Mouse (Mus musculus): ENCODE data around the gene Rhobtb1.

The Rhobtb1 gene

GRCm38 (mm10) chr10:69271436-69271835 lies 120.2 kb downstream of the Rhobtb1 start:
- no peak for DNase-seq (ENCODE audit: extremely low spot score, low spot score)

- DNase-seq (ENCODE audit: extremely low spot score, low spot score): no peak
These were observed 123.0 kb downstream of the Rhobtb1 start for GRCm38 (mm10) chr10:69274275-69274674.

DNA sequence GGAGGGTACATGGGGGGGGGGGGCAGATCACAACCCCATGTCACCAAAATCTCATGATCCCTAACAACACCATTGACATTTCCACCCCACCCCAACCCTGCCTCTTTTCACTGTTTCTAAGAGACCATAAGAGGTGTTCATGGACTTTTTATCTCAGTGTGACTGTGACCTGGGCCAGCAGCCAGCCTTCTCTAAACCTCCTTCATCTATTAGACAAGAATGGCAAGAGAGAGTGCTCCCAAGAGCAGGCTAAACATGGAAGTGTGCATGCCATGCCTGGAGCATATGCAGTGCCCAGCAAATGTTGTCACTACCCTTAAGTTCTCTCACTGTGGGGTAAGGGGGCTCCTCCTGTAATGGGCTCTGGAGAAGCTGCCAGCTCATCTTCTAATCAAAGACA lies 123.5 kb downstream of the Rhobtb1 start:
- DNase-seq (ENCODE audit: extremely low spot score, low spot score): no peak

GRCm38 (mm10) chr10:69275811-69276775 lies 124.9 kb downstream of the Rhobtb1 start:
- no peak for DNase-seq (ENCODE audit: extremely low spot score, low spot score)

- DNase-seq (ENCODE audit: extremely low spot score, low spot score): no peak
These were observed 125.7 kb downstream of the Rhobtb1 start for GRCm38 (mm10) chr10:69276920-69277435.

- no peak for DNase-seq (ENCODE audit: extremely low spot score, low spot score)
These were observed 127.8 kb downstream of the Rhobtb1 start for GRCm38 (mm10) chr10:69278764-69279606.

GRCm38 (mm10) chr10:69279607-69279978 lies 128.4 kb downstream of the Rhobtb1 start:
- DNase-seq (ENCODE audit: extremely low spot score, low spot score): no peak

DNA sequence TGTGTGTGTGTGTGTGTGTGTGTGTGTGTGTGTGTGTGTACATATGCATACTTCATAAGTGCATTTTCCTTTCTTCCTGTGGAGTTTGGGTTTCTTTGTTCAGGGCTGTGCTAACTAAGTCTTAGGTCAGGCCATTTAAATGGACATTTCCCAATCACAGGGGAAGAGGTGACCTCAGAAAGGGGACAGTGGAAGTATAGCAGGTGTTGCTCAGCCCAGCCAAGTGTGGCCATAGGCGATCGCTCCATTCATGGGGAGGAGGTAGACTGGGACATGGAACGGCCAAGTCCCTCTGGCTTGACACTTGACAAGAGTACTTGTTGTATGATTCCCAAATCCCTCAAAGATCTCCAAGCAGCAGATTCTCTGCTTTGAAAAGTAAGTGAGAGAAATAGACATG lies 135.7 kb downstream of the Rhobtb1 start:
- no peak for DNase-seq (ENCODE audit: extremely low spot score, low spot score)

DNA sequence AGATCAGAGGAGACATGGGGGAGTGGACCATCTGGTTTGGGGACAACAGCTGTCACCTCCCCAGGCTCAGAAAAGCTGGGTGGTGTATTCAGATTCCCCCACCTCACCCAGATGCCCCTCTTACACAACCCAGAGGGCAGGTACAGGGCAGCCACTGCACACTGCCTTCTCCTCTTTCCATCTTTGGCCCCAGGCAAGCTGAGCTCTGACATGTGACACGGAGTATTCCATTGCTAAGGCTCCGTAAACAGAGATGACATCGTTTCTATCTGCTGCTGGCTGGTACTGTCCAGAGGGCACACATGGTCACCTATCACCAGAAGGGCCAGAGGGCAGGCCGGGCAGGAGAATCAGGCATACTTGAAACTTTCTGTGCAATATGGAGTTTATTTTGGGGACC lies 136.9 kb downstream of the Rhobtb1 start:
- no peak for DNase-seq (ENCODE audit: extremely low spot score, low spot score)

DNA sequence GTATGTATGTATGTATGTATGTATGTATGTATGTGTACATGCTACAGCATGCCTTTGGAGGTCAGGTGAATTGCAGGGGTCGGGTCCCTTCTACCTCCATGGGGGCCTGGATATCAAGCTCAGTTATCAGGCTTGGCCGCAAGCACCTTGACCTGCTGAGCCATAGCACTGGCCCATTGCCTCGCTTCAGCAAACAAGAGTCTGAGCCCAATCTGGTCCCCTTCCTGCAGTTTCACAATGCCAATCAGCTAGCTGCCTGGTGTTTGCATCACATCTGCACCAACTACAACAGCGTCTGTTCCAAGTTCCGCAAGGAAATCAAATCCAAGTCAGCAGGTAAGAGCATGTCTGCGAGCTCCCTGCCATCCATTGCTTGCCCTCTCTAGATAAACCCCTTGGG lies 137.5 kb downstream of the Rhobtb1 start:
- DNase-seq (ENCODE audit: extremely low spot score, low spot score): no peak

- no peak for DNase-seq (ENCODE audit: extremely low spot score, low spot score)
These were observed 139.5 kb downstream of the Rhobtb1 start for GRCm38 (mm10) chr10:69290736-69291135.

DNA sequence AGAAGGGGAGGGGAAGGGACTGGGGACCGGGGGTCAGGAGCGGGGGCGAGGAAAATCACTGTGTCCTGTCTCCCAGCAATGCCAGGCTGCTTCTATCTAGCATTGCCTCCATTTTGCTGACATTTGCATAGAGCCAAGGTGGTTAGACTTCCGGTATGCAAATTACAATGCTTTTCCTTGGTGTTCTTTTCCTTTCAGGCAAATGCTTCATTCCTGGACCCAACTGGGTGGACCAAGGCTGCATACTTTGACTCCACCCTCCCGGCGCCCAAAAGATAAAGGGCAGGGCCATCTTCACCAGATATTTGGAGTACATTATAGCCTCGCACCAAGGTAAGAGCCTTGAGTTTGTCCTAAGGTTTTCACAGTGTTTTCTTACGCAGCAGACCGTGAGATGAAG lies 144.7 kb downstream of the Rhobtb1 start:
- no peak for DNase-seq (ENCODE audit: extremely low spot score, low spot score)

DNA sequence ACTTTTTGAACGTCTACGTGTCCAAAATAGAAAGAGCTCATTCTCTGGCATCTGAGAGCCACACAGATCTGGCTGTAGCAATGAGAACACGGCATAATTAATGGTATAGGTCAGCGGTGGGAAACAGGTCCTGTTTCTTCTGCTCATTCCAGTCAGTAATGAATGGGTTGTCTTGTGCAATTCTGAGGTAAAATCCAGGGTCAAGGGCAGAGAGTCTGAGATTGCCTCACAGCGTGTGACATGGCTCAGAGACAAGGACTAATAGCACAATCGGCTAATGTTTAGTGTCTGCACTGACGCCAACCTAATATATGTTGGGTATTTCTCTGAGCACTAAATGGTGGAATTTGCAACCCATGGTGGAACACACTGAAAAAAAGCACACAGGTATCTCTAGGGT lies 148.8 kb downstream of the Rhobtb1 start:
- no peak for DNase-seq (ENCODE audit: extremely low spot score, low spot score)

DNA sequence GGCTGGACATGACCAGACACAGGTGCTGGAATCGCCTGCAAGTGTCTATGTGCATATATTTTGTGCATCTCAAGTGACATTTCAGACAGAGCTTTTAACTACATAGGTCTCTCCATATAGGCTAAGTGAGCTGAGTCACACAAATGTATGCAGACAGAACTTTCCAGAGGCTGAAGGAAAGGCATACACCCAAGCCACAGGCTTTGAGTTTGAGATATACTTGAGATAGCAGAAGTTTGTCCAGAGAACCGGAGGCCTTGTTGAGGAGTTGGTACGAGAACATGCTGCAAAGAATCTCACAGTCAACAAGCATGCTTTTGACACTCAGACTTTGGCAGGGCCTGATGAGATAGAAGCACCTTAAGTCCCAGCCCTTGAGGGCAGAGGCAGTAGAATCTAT lies 151.4 kb downstream of the Rhobtb1 start:
- no peak for DNase-seq (ENCODE audit: extremely low spot score, low spot score)

DNA sequence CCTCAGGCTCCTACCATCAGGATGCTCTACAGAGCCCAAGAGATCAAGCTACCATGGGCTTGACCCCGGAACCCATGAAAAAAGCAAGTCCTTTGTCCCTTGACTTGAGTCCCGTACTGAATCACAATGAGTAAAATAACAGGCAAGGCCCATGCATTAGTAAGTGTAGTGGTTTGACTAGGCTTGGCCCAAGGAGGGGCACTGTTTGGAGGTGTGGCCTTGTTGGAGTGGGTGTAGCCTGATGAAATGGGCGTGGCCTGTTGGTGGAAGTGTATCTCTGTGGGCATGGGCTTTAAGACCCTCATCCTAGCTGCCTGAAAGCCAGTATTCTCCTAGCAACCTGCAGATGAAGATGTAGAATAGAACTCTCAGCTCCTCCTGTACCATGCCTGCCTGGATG lies 153.6 kb downstream of the Rhobtb1 start:
- no peak for DNase-seq (ENCODE audit: extremely low spot score, low spot score)

DNA sequence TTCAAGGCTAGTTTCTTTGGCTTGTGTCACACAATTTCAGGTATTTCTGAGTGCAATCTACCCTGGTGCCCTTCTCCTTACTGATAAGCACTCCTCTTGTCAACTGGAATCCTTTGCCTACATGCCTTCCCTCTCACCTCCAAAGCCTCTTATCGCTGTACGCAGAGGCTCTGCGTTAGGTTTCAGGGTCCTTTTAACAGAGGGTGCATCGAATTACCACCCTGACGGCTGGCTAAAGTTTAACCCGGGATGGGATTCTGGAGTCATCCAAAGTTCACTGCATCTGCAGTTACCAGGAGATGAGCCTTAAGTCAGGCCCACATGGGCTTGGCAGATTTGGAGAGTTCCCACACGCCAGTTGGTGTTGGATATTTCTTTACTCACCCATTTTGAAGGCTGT lies 154.4 kb downstream of the Rhobtb1 start:
- DNase-seq (ENCODE audit: extremely low spot score, low spot score): no peak

GRCm38 (mm10) chr10:69306205-69306604 lies 155.0 kb downstream of the Rhobtb1 start:
- DNase-seq (ENCODE audit: extremely low spot score, low spot score): peak; percentile 31

GRCm38 (mm10) chr10:69307067-69307466 lies 155.8 kb downstream of the Rhobtb1 start:
- peak; percentile 58 for DNase-seq (ENCODE audit: extremely low spot score, low spot score)

- no peak for DNase-seq (ENCODE audit: extremely low spot score, low spot score)
These were observed 157.9 kb downstream of the Rhobtb1 start for GRCm38 (mm10) chr10:69309109-69309508.

DNA sequence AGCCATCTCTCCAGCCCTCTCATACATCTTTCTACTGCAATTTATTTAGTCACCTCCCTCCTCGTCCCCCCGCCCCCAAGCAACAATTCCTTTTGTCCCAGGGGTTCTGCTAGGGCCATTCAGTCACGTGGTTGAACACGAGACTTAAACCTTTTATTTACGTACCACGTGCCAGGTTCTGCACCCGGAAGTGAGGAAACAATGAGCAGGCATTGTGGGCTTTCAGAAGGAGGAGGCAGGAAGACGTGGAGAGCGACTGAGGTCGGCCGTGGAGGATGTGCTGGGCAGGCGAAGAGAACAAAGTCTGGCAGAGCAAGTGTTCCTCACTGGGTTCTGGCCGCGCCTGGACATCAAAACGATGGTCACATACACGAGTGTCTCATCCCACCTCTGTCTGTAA lies 160.6 kb downstream of the Rhobtb1 start:
- no peak for DNase-seq (ENCODE audit: extremely low spot score, low spot score)

GRCm38 (mm10) chr10:69313944-69314343 lies 162.7 kb downstream of the Rhobtb1 start:
- no peak for DNase-seq (ENCODE audit: extremely low spot score, low spot score)

DNA sequence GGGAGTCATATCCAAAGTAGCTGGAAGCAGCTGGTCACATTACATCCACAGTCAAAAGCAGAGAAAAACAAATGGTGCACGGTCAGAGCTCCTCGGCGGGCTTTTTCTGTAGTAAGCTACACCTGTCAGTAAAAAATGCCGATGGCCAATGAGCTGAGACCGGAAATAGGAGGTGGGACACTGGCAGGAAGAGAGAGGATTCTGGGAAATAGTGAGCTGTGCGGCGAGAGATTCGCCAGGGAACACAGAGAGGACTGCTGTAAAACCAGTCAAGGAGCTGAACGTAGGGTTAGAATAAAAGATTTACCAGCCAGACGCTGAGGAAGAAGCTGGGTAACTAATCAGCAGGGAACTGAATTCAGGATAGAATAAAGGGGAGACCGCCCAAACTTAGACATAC lies 167.3 kb downstream of the Rhobtb1 start:
- DNase-seq (ENCODE audit: extremely low spot score, low spot score): no peak
